Mouse (Mus musculus) neural tube, embryonic 13.5 days (tissue): ENCODE data around the gene Amt. TPM values are rescaled to one million over a fixed set of nuclear protein-coding genes. Genes with fewer than 3 reads are reported as not detected.
"Not testable (repeated sequence)": the region's sequence is repeated elsewhere in the genome, so short reads cannot be mapped to it uniquely, and the experiment has no call there.

ENCODE experiments used
- ATAC-seq: fragments of 200-750 bp; cut with Nextera tagmentation; 2 replicates; pipeline ENCODE4 v1.8.0; 2017; ENCODE audit warnings: low read depth, mild to moderate bottlenecking, moderate TSS enrichment, moderate library complexity
- H3K27ac ChIP-seq: fragments of 300-500 bp; sonication (generic); replicated peaks from 2 replicates; pipeline ENCODE4 v1.5.1; 2015; ENCODE audit warnings: moderate library complexity, mild to moderate bottlenecking, inconsistent platforms
- H3K27me3 ChIP-seq: fragments of 300-500 bp; sonication (generic); 2 replicates; pipeline ENCODE4 v1.6.1; 2015; ENCODE audit warnings: mild to moderate bottlenecking, inconsistent platforms
- H3K36me3 ChIP-seq: fragments of 300-500 bp; sonication (generic); 2 replicates; pipeline ENCODE4 v1.6.1; 2015; ENCODE audit warnings: mild to moderate bottlenecking, inconsistent platforms
- H3K4me1 ChIP-seq: fragments of 300-500 bp; sonication (generic); replicated peaks from 2 replicates; pipeline ENCODE4 v1.6.1; 2015; ENCODE audit warnings: inconsistent platforms
- H3K4me2 ChIP-seq: fragments of 300-500 bp; sonication (generic); 2 replicates; pipeline ENCODE4 v1.6.1; 2015; ENCODE audit warnings: inconsistent platforms, mild to moderate bottlenecking, moderate library complexity
- H3K4me3 ChIP-seq: fragments of 300-500 bp; sonication (generic); 2 replicates; pipeline ENCODE4 v1.5.1; 2015; ENCODE audit warnings: mild to moderate bottlenecking, inconsistent platforms
- H3K9ac ChIP-seq: fragments of 300-500 bp; sonication (generic); 2 replicates; pipeline ENCODE4 v1.6.1; 2015; ENCODE audit warnings: moderate library complexity, mild to moderate bottlenecking, inconsistent platforms
- H3K9me3 ChIP-seq: fragments of 300-500 bp; sonication (generic); 2 replicates; pipeline ENCODE4 v1.6.1; 2016; ENCODE audit warnings: inconsistent platforms
- WGBS: fragments of 180-500 bp; shearing (Covaris S2); methylation state at CpG from one replicate; pipeline ENCODE4 v1.1.7; 2015; 5-methylcytosine and 5-hydroxymethylcytosine counted together
- polyA plus RNA-seq: library from polyadenylated mRNA; unstranded; fragments of >200 nt; fragmentation: Nextera tagmentation; extraction: Ambion mirVana; gene quantifications from 2 replicates; pipeline ENCODE4 v1.2.1, GENCODE M21; 2015

The Amt gene
- polyA plus RNA-seq, 1 experiment from 2014 or later = 29.1 TPM

DNA sequence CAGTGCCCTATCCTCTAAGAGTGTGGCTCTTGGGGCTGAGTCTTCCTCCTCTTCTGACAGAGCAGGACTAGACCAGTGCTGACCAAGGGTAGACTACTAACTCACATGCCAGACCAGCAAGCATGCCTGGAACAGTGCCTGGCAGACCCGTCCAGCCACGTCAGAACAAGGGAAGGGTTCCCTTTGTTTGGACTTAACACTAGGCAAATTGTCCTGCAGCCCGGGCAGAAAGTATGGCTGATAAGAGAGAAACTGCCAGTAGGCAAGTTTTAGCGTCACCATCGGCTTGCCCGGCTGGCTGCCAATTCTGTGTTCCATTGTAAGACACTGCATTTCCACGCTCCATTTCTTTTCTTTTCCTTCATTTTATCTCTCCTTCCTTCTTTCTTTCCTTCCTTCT, 29.0 kb upstream of the Amt start:
- 80% methylated on average over 7 of the region's 7 CpGs for WGBS
- H3K36me3 ChIP-seq = no peaks in the 10 kb centered on the region
- no peak for ATAC-seq

DNA sequence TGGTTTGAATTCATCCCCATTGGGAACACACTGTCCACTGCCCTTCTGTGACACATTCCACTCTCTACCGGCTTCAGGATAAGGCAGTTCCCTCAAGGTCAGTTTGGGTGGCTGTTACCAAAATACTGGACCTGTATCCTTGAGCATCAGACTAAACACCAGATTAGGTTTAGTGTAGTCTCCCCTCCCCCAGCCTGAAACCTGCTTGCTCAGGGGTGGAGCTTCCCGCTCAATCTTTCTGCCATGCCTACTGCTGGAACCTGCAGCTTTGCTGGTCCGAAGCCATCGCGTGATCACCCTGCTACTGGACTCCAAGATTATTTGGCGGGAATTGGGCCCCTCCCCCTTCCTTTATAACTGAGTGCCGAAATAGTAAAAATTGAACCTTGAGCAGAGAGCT, 28.0 kb upstream of the Amt start:
- not testable (repeated sequence) for H3K4me1 ChIP-seq, H3K27me3 ChIP-seq, ATAC-seq, H3K4me3 ChIP-seq, H3K4me2 ChIP-seq, H3K27ac ChIP-seq, H3K36me3 ChIP-seq, H3K9ac ChIP-seq, H3K9me3 ChIP-seq
- WGBS = 86% methylated on average over 6 of the region's 7 CpGs

More for the DNA sequence above, 29.0 kb upstream of the Amt start:
- Histone ChIP-seq H3K9ac (no peak overlapping the region), H3K4me3 (no peak overlapping the region), H3K4me1 (peaks cover 10% of the 10 kb centered on the region), H3K4me2 (no peak overlapping the region), H3K27me3 (no peaks in the 10 kb centered on the region), H3K9me3 (no peaks in the 10 kb centered on the region), H3K27ac (no peak overlapping the region)

DNA sequence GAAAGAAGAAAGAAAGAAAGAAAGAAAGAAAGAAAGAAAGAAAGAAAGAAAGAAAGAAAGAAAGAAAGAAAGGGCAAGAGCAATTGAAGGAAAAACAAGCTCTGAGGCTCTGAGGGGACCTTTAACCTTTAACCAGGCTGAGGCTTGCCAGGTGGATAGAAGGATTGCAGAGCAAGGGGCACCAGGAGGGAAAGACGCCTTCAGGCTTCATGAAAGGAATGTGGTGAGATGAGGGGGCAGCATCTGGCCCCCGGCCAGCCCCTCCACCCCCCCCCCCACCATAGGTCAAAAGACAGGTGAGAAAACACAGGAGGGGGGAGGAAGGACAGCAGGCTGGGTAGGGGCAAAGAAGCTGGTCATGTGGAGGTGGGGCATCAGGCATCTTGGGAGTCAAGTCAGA, 24.7 kb upstream of the Amt start:
- Histone ChIP-seq H3K9ac (no peak overlapping the region), H3K36me3 (no peaks in the 10 kb centered on the region), H3K27me3 (no peaks in the 10 kb centered on the region), H3K4me1 (no peaks in the 10 kb centered on the region), H3K9me3 (no peaks in the 10 kb centered on the region), H3K4me3 (no peak overlapping the region), H3K4me2 (no peak overlapping the region), H3K27ac (no peak overlapping the region)
- ATAC-seq = no peak
- WGBS = 51% methylated on average over 2 of the region's 2 CpGs

DNA sequence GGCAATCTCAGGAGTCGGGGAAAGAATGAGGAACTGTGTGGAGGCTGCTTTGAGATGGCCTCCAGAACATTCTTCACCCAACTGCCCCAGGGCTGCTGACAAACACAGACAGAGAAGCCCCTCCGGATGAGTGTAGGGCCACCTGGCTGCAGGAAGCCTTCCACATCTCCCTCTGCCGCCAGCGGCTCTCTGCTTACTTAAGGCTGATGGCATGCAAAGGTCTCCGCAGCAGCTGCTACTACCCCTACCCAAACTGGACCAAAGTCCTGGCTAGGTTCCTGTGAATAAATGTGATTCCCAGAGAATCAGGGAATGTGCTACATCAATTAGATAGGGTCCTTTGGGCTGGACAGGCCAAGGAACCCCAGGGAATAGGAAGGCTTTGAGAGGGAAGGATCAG, 24.0 kb upstream of the Amt start:
- no peaks in the 10 kb centered on the region for H3K36me3 ChIP-seq
- no peak for ATAC-seq
- H3K4me3 ChIP-seq = no peak overlapping the region
- 80% methylated on average over 5 of the region's 5 CpGs for WGBS
- no peaks in the 10 kb centered on the region for H3K4me1 ChIP-seq
- no peak overlapping the region for H3K9ac ChIP-seq
- H3K27ac ChIP-seq = no peak overlapping the region
- no peaks in the 10 kb centered on the region for H3K9me3 ChIP-seq
- H3K27me3 ChIP-seq = no peaks in the 10 kb centered on the region
- no peak overlapping the region for H3K4me2 ChIP-seq

DNA sequence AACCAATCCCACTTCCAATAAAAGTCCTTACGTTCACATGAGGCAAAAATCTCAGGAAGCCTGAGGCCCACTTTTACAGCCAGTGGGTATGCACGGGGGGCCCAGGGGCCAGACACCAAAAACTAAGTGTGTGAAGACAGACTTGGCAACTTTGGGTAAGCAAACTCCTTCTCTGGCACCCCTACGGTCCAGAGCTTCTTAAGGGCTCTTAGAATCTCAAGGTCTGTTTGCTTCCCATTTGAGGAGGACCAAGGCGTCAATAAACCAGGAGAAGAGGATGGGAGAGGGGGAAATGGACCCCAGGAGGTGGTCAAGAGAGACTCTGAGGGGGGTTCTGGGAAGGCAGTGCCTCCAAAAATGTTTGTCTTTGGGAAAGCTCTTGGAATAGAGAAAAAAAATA, 23.2 kb upstream of the Amt start:
- Histone ChIP-seq H3K4me3 (no peak overlapping the region), H3K9me3 (no peaks in the 10 kb centered on the region), H3K36me3 (no peaks in the 10 kb centered on the region), H3K9ac (no peak overlapping the region), H3K27ac (no peak overlapping the region), H3K4me2 (no peak overlapping the region), H3K4me1 (no peaks in the 10 kb centered on the region), H3K27me3 (no peaks in the 10 kb centered on the region)
- 74% methylated on average over 4 of the region's 4 CpGs for WGBS
- ATAC-seq = no peak

DNA sequence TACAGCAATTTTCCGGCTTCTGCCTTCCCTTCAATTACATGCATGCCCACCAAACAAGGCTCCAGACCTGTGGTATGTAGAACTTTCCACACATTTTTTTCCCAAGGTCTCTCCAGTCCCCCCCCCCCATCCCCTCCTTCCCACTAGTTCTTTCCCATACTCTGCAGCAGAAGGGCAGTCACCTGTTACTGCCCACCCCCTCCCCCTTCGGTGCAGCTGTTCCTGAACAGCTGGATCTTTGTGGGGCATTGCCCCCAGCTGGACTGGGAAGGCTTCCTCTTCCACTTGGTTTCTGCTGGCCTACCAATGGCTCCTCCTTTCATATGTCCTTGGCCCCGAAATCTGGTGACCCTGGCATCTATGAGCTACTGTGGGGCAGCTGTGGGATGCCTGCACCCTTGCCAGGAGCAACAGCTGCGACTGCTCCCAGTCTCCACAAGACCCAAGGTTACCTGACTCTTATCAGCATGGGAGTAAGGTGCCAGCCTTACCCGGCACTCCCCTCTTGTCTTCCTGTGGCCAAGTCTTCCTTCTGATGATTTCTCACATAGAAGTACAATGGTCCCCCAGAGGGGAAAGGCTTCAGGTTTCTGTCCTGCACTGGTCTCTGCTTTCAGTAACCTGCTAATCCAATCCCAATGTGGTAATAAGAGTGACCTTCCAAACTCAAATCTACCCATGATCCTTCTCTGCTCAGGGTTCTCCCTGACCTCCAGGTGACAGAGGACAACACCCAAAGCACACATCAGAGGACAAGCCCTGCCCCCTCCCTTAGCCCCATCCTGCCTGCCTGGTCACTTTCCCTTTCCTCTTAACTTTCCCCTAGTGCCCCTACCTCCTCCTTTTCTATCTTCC, 21.9 kb upstream of the Amt start:
- H3K9me3 ChIP-seq = no peaks in the 10 kb centered on the region
- H3K36me3 ChIP-seq = no peaks in the 10 kb centered on the region
- 79% methylated on average over 5 of the region's 5 CpGs for WGBS
- H3K4me3 ChIP-seq = no peak overlapping the region
- H3K4me2 ChIP-seq = no peak overlapping the region
- H3K27me3 ChIP-seq = no peaks in the 10 kb centered on the region
- H3K4me1 ChIP-seq = no peaks in the 10 kb centered on the region
- H3K27ac ChIP-seq = no peak overlapping the region
- H3K9ac ChIP-seq = no peak overlapping the region
- ATAC-seq = no peak

DNA sequence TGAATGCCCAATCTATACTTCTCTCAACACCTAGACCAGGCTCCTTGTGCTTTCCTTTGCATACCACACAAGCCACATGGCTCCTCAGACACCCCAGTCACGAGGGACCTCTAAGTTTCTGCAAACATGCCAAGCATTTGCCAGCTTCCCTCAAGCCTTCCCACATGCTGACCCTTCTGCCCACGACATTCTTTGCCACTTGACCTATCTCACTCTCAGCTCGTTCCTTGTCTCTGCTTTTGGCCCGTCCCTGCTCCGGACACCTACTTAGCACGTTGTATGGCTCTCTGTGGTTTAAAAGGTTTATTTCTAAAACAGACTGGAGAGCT, 21.4 kb upstream of the Amt start:
- H3K36me3 ChIP-seq = no peaks in the 10 kb centered on the region
- ATAC-seq = no peak
- no peaks in the 10 kb centered on the region for H3K27me3 ChIP-seq
- H3K27ac ChIP-seq = no peak overlapping the region
- no peak overlapping the region for H3K4me2 ChIP-seq
- 76% methylated on average over 6 of the region's 6 CpGs for WGBS
- H3K4me1 ChIP-seq = no peaks in the 10 kb centered on the region
- no peak overlapping the region for H3K9ac ChIP-seq
- H3K9me3 ChIP-seq = no peaks in the 10 kb centered on the region
- no peak overlapping the region for H3K4me3 ChIP-seq

DNA sequence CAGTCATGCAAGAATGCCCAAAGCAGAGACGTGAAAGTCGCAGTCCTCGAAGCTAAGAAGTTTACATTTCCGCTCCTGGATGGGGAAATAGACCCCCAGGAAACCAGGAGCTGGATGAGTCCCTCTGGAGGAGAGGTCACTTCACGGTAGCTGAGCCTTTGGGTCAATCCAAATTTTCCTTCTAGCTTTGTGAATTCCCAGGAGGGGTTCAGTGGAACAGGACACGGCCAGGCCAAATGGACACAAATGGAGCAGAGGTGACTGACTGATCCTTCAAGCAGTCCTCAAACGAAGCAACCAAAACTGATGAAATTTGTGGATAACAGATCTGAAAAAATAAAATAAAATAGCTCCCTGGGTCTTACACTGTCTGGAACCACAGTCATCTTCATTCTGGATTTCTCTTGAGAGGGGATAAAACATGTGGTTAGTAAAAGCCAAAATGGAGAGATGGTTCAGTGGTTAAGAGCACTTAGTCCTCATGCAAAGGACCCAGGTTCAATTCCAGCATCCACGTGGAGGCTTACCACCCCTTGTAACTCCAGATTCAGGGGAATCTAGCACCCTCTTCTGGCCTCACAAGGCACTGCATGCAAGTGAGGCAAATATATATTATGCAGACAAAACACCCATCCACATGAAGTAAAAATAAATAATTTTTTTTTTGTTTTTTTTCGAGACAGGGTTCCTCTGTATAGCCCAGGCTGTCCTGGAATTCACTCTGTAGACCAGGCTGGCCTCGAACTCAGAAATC, 17.8 kb upstream of the Amt start:
- H3K27ac ChIP-seq = no peak overlapping the region
- no peaks in the 10 kb centered on the region for H3K9me3 ChIP-seq
- ATAC-seq = no peak
- no peaks in the 10 kb centered on the region for H3K36me3 ChIP-seq
- WGBS = 70% methylated on average over 10 of the region's 10 CpGs
- H3K27me3 ChIP-seq = no peaks in the 10 kb centered on the region
- H3K4me1 ChIP-seq = no peaks in the 10 kb centered on the region
- no peak overlapping the region for H3K9ac ChIP-seq
- no peak overlapping the region for H3K4me3 ChIP-seq
- H3K4me2 ChIP-seq = no peak overlapping the region

DNA sequence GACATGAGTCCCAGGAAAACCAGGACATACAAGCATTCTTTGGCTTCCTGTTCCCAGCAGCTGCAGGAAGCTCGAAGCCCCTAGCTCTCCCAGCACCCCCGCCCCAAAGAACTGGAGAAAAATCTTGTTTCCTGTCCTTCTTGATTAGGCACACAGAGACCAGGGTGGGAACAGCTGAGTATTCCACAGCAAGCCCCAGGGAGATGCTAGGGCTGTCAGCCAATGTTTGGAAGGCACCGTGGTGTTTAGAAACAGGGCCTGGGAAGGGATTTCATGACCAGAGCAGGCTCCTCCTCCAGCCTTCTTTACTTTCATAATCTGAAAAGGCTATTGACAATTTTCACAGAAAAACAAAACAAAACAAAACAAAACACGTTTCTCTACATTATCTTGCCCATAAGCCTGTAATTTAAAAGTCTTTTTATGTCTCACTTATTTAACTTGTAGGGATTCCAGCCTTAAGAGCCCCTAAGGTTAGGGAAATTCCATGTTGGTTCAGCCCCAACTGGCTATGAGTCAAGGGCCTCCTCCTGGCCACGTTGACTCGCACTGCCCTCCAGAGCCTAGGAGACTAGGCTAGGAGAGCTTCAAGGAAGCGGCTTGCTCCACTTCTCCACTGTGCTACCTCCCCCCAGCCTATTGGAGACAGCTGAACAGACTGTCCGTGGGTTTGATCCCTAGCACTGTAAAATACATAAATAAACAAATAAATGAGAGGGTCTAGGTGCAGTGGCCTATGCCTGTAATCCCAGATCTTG, 16.4 kb upstream of the Amt start:
- WGBS = 55% methylated on average over 8 of the region's 8 CpGs
- Histone ChIP-seq H3K9ac (no peak overlapping the region), H3K4me1 (no peaks in the 10 kb centered on the region), H3K4me2 (no peak overlapping the region), H3K4me3 (no peak overlapping the region), H3K9me3 (no peaks in the 10 kb centered on the region), H3K27me3 (no peaks in the 10 kb centered on the region), H3K27ac (no peak overlapping the region), H3K36me3 (no peaks in the 10 kb centered on the region)
- ATAC-seq = no peak

DNA sequence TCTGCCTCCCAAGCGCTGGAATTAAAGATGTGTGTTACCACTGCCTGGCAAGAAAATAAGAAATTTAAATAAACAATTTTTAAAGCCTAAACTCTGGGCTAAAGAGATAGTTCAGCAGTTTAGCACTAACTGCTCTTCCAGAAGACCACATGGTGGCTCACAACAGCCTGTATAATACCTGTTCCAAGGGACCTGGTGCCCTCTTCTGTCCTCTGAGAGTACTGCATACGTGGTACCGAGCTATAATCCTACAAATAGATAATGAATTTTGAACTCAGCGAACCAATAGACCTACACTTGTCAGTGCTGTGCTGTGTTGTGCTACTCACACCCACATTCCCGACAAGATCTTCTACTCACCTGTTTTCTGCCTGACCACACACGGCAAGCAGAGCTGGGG, 12.2 kb upstream of the Amt start:
- no peak overlapping the region for H3K9ac ChIP-seq
- peak; percentile 78; the same call in 1 of the 2 replicates for ATAC-seq
- WGBS = 11% methylated on average over 6 of the region's 6 CpGs

DNA sequence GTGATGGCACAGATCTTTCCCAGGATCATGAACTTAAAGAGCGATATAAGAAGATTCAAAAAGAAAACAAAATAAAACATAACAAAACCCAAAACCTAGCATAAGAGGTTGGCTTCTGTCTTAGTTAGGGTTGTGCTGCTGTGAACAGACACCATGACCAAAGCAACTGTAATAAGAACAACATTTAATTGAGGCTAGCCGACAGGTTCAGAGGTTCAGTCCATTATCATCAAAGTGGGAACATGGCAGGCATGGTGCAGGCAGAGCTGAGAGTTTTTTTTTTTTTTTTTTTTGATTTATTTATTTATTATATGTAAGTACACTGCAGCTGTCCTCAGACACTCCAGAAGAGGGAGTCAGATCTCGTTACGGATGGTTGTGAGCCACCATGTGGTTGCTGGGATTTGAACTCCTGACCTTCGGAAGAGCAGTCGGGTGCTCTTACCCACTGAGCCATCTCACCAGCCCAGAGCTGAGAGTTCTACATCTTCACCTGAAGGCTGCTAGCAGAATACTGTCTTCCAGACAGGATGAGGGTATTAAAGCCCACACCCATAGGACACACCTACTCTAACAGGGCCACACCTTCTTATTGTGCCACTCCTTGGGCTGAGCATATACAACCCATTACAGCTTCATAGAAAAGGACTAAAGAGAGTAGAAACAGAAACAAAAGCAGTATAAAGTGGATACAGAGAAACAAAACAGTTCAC, 9.0 kb upstream of the Amt start:
- not testable (repeated sequence) for H3K4me2 ChIP-seq, H3K4me3 ChIP-seq, H3K9ac ChIP-seq, H3K27ac ChIP-seq, H3K27me3 ChIP-seq, H3K9me3 ChIP-seq, ATAC-seq, H3K36me3 ChIP-seq
- peaks cover 16% of the 10 kb centered on the region for H3K4me1 ChIP-seq
- WGBS = 74% methylated on average over 6 of the region's 6 CpGs

More for the DNA sequence above, 12.2 kb upstream of the Amt start:
- no peaks in the 10 kb centered on the region for H3K27me3 ChIP-seq
- H3K9me3 ChIP-seq = no peaks in the 10 kb centered on the region
- H3K4me1 ChIP-seq = peaks cover 2% of the 10 kb centered on the region; the same call in 1 of the 2 replicates
- H3K4me3 ChIP-seq = no peak overlapping the region
- no peak overlapping the region for H3K27ac ChIP-seq
- no peak overlapping the region for H3K4me2 ChIP-seq
- H3K36me3 ChIP-seq = no peaks in the 10 kb centered on the region

DNA sequence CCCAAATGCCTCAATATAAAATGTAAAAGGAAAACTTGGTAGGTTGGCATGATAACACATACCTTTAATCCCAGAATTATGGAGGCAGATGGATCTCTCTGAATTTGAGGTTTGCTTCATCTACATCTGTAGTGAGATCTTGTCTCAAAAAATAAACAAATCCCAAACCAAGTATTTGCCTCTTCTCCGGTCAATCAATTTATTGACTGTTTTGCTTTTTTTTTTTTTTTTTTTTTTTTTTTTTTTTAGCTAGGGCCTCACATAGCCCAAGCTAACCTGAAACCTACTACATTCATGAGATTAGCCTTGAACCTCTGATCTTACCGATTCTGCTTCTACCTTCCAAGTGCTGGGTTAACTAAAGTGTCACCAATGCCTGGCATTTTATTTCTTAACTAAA, 7.3 kb upstream of the Amt start:
- Histone ChIP-seq H3K4me1 (peaks cover 16% of the 10 kb centered on the region), H3K4me2 (peak overlapping the region; percentile 70), H3K27me3 (no peaks in the 10 kb centered on the region), H3K36me3 (peaks cover 12% of the 10 kb centered on the region), H3K9me3 (no peaks in the 10 kb centered on the region), H3K27ac (peak overlapping the region; percentile 94), H3K4me3 (peak overlapping the region; percentile 59), H3K9ac (peak overlapping the region; percentile 86)
- no peak for ATAC-seq
- 63% methylated on average over 2 of the region's 2 CpGs for WGBS
